Mouse (Mus musculus): Measurements from ENCODE around the gene Kndc1. TPM values are rescaled to one million over a fixed set of nuclear protein-coding genes. Genes with fewer than 3 reads are reported as not detected.

The Kndc1 gene
- polyA plus RNA-seq, 1 experiment from 2014 or later = 0.02 TPM

- H3K9ac ChIP-seq = no peak overlapping the region
- no peaks in the 10 kb centered on the region for H3K4me1 ChIP-seq (replicated peaks)
- H3K27me3 ChIP-seq = peaks cover 13% of the 10 kb centered on the region
- no peaks in the 10 kb centered on the region for H3K36me3 ChIP-seq
- ATAC-seq (ENCODE audit: low read depth) (no peak), DNase-seq (no peak)
- 16% methylated on average over 6 of the region's 6 CpGs for WGBS (ENCODE audit: insufficient replicate concordance)
- H3K4me3 ChIP-seq (replicated peaks) = no peak overlapping the region
- no peaks in the 10 kb centered on the region for H3K9me3 ChIP-seq (replicated peaks)
- no peak overlapping the region for H3K27ac ChIP-seq
- H3K4me2 ChIP-seq = no peak overlapping the region
Measured at GRCm38 (mm10) chr7:139905261-139905660, 10.8 kb downstream of the Kndc1 start.

- Histone ChIP-seq H3K4me1 (replicated peaks) (no peaks in the 10 kb centered on the region), H3K27ac (no peak overlapping the region), H3K4me3 (replicated peaks) (no peak overlapping the region), H3K9ac (no peak overlapping the region), H3K4me2 (no peak overlapping the region), H3K27me3 (peaks cover 13% of the 10 kb centered on the region), H3K9me3 (replicated peaks) (no peaks in the 10 kb centered on the region), H3K36me3 (no peaks in the 10 kb centered on the region)
- ATAC-seq (ENCODE audit: low read depth) (no peak), DNase-seq (no peak)
- WGBS (ENCODE audit: insufficient replicate concordance) = under 1% methylated on average over 6 of the region's 6 CpGs
Measured at GRCm38 (mm10) chr7:139905661-139906060, 11.2 kb downstream of the Kndc1 start.

GRCm38 (mm10) chr7:139908176-139908575 is 13.7 kb downstream of the Kndc1 start:
- Histone ChIP-seq H3K27ac (no peak overlapping the region), H3K4me3 (replicated peaks) (no peak overlapping the region), H3K27me3 (peaks cover 20% of the 10 kb centered on the region), H3K9ac (no peak overlapping the region), H3K9me3 (replicated peaks) (no peaks in the 10 kb centered on the region), H3K4me2 (no peak overlapping the region), H3K36me3 (no peaks in the 10 kb centered on the region), H3K4me1 (replicated peaks) (no peaks in the 10 kb centered on the region)
- 70% methylated on average over 5 of the region's 5 CpGs for WGBS (ENCODE audit: insufficient replicate concordance)
- DNase-seq (no peak), ATAC-seq (ENCODE audit: low read depth) (no peak)

GRCm38 (mm10) chr7:139909469-139909868 is 15.0 kb downstream of the Kndc1 start:
- H3K27me3 ChIP-seq = peaks cover 29% of the 10 kb centered on the region
- peaks cover 5% of the 10 kb centered on the region; the same call in 1 of the 2 replicates for H3K4me1 ChIP-seq (replicated peaks)
- H3K9me3 ChIP-seq (replicated peaks) = no peaks in the 10 kb centered on the region
- WGBS (ENCODE audit: insufficient replicate concordance) = 39% methylated on average over 6 of the region's 6 CpGs
- no peaks in the 10 kb centered on the region for H3K36me3 ChIP-seq
- H3K4me2 ChIP-seq = no peak overlapping the region
- H3K9ac ChIP-seq = no peak overlapping the region
- no peak overlapping the region for H3K4me3 ChIP-seq (replicated peaks)
- DNase-seq (no peak), ATAC-seq (ENCODE audit: low read depth) (no peak)
- H3K27ac ChIP-seq = no peak overlapping the region

- Histone ChIP-seq H3K4me1 (replicated peaks) (peaks cover 8% of the 10 kb centered on the region; the same call in 1 of the 2 replicates), H3K4me2 (no peak overlapping the region), H3K4me3 (replicated peaks) (no peak overlapping the region), H3K36me3 (no peaks in the 10 kb centered on the region), H3K27ac (no peak overlapping the region), H3K9me3 (replicated peaks) (no peaks in the 10 kb centered on the region), H3K27me3 (peaks cover 35% of the 10 kb centered on the region), H3K9ac (no peak overlapping the region)
- no peak for DNase-seq
- 48% methylated on average over 11 of the region's 11 CpGs for WGBS (ENCODE audit: insufficient replicate concordance)
- ATAC-seq (ENCODE audit: low read depth) = no peak
Measured at GRCm38 (mm10) chr7:139910204-139910835, 15.8 kb downstream of the Kndc1 start.

GRCm38 (mm10) chr7:139914141-139915047 is 19.9 kb downstream of the Kndc1 start:
- H3K4me1 ChIP-seq (replicated peaks) = peaks cover 8% of the 10 kb centered on the region; the same call in 1 of the 2 replicates
- 8% methylated on average over 29 of the region's 29 CpGs for WGBS (ENCODE audit: insufficient replicate concordance)
- H3K9ac ChIP-seq = no peak overlapping the region
- no peaks in the 10 kb centered on the region for H3K9me3 ChIP-seq (replicated peaks)
- peak overlapping the region; percentile 55 for H3K4me2 ChIP-seq
- peak; percentile 79 for ATAC-seq (ENCODE audit: low read depth)
- no peaks in the 10 kb centered on the region for H3K36me3 ChIP-seq
- H3K27me3 ChIP-seq = peaks cover 36% of the 10 kb centered on the region
- no peak for DNase-seq
- peak overlapping the region; percentile 42 for H3K4me3 ChIP-seq (replicated peaks)
- H3K27ac ChIP-seq = no peak overlapping the region

GRCm38 (mm10) chr7:139915646-139916257 is 21.3 kb downstream of the Kndc1 start:
- Histone ChIP-seq H3K4me3 (replicated peaks) (no peak overlapping the region), H3K4me1 (replicated peaks) (peaks cover 8% of the 10 kb centered on the region; the same call in 1 of the 2 replicates), H3K4me2 (no peak overlapping the region), H3K9me3 (replicated peaks) (no peaks in the 10 kb centered on the region), H3K36me3 (no peaks in the 10 kb centered on the region), H3K9ac (no peak overlapping the region), H3K27ac (no peak overlapping the region), H3K27me3 (peaks cover 40% of the 10 kb centered on the region)
- DNase-seq (no peak), ATAC-seq (ENCODE audit: low read depth) (no peak)
- 8% methylated on average over 14 of the region's 14 CpGs for WGBS (ENCODE audit: insufficient replicate concordance)

- no peaks in the 10 kb centered on the region for H3K9me3 ChIP-seq (replicated peaks)
- H3K27me3 ChIP-seq = peaks cover 40% of the 10 kb centered on the region
- H3K27ac ChIP-seq = no peak overlapping the region
- no peak overlapping the region for H3K4me3 ChIP-seq (replicated peaks)
- no peak for DNase-seq
- 0% methylated on average over 1 of the region's 1 CpGs for WGBS (ENCODE audit: insufficient replicate concordance)
- ATAC-seq (ENCODE audit: low read depth) = no peak
- H3K9ac ChIP-seq = no peak overlapping the region
- H3K4me2 ChIP-seq = no peak overlapping the region
- peaks cover 8% of the 10 kb centered on the region; the same call in 1 of the 2 replicates for H3K4me1 ChIP-seq (replicated peaks)
- no peaks in the 10 kb centered on the region for H3K36me3 ChIP-seq
Measured at GRCm38 (mm10) chr7:139916345-139916744, 21.8 kb downstream of the Kndc1 start.

GRCm38 (mm10) chr7:139918262-139918661 is 23.8 kb downstream of the Kndc1 start:
- ATAC-seq (ENCODE audit: low read depth) (no peak), DNase-seq (no peak)
- Histone ChIP-seq H3K27ac (no peak overlapping the region), H3K4me3 (replicated peaks) (no peak overlapping the region), H3K36me3 (no peaks in the 10 kb centered on the region), H3K4me2 (no peak overlapping the region), H3K9me3 (replicated peaks) (no peaks in the 10 kb centered on the region), H3K9ac (no peak overlapping the region), H3K27me3 (peaks cover 32% of the 10 kb centered on the region), H3K4me1 (replicated peaks) (peaks cover 8% of the 10 kb centered on the region; the same call in 1 of the 2 replicates)
- 58% methylated on average over 4 of the region's 4 CpGs for WGBS (ENCODE audit: insufficient replicate concordance)

GRCm38 (mm10) chr7:139930732-139931131 is 36.2 kb downstream of the Kndc1 start:
- H3K36me3 ChIP-seq = no peaks in the 10 kb centered on the region
- no peak overlapping the region for H3K9ac ChIP-seq
- no peaks in the 10 kb centered on the region for H3K9me3 ChIP-seq (replicated peaks)
- DNase-seq (no peak), ATAC-seq (ENCODE audit: low read depth) (0 out of 2 replicates have a peak, but pooled peaks have one; percentile 48)
- H3K4me2 ChIP-seq = no peak overlapping the region
- H3K4me3 ChIP-seq (replicated peaks) = no peak overlapping the region
- 16% methylated on average over 11 of the region's 11 CpGs for WGBS (ENCODE audit: insufficient replicate concordance)
- H3K27me3 ChIP-seq = no peaks in the 10 kb centered on the region
- no peaks in the 10 kb centered on the region for H3K4me1 ChIP-seq (replicated peaks)
- H3K27ac ChIP-seq = no peak overlapping the region

- Histone ChIP-seq H3K9me3 (replicated peaks) (no peaks in the 10 kb centered on the region), H3K27me3 (peaks cover 30% of the 10 kb centered on the region), H3K4me3 (replicated peaks) (no peak overlapping the region), H3K4me2 (no peak overlapping the region), H3K9ac (no peak overlapping the region), H3K36me3 (no peaks in the 10 kb centered on the region), H3K27ac (no peak overlapping the region), H3K4me1 (replicated peaks) (no peaks in the 10 kb centered on the region)
- DNase-seq (no peak), ATAC-seq (ENCODE audit: low read depth) (no peak)
- 58% methylated on average over 10 of the region's 10 CpGs for WGBS (ENCODE audit: insufficient replicate concordance)
Measured at GRCm38 (mm10) chr7:139936705-139937104, 42.2 kb downstream of the Kndc1 start.

Data from liver, embryonic 13.5 days (tissue).